Comparison of ENCODE assay signal across 8 mouse cellular contexts in genomic region chr3:88242531-88242930, GRCm38 (mm10). TPM values are rescaled to one million over a fixed set of nuclear protein-coding genes. Genes with fewer than 3 reads are reported as not detected.
DNase-seq lines count a peak whose midpoint lies in the region; ATAC-seq and TF ChIP-seq lines count a peak whose summit lies in the region.

No protein-coding gene starts in this region.

- no peak for TF ChIP-seq POLR2A in bone marrow, adult 2 months (IDR thresholded peaks at IDR 0.05; ENCODE audit: borderline replicate concordance, control insufficient read depth, low read depth, low read length)
- no peak for TF ChIP-seq POLR2A in embryonic fibroblast, embryonic 13.5 days (IDR thresholded peaks at IDR 0.05; ENCODE audit: low read depth, low read length)

- no peaks in the 10 kb centered on the region for H3K36me3 ChIP-seq in G1E (replicated peaks)

- no peak overlapping the region for H3K4me3 ChIP-seq in G1E (ENCODE audit: low read depth, low read length)
- H3K4me3 ChIP-seq in bone marrow, adult 2 months (replicated peaks; ENCODE audit: control insufficient read depth, low read depth, low read length) = no peak overlapping the region
- no peak overlapping the region for H3K4me3 ChIP-seq in embryonic fibroblast, embryonic 13.5 days (ENCODE audit: insufficient read depth, low read length)

- ATAC-seq in G1E (ENCODE audit: extremely low read depth, insufficient number of reproducible peaks, low FRiP score, poor library complexity, severe bottlenecking) = no peak; the same call in 1 of the 2 replicates

- no peaks in the 10 kb centered on the region for H3K9me3 ChIP-seq in G1E (replicated peaks)

- H3K27ac ChIP-seq in bone marrow, adult 2 months (ENCODE audit: control insufficient read depth, insufficient read depth, low read depth, low read length, poor library complexity) = no peak overlapping the region
- H3K27ac ChIP-seq in embryonic fibroblast, embryonic 13.5 days (ENCODE audit: insufficient read depth, low read length) = no peak overlapping the region

- H3K4me1 ChIP-seq in G1E (ENCODE audit: insufficient read depth, low read depth, low read length) = peaks cover 7% of the 10 kb centered on the region
- no peaks in the 10 kb centered on the region for H3K4me1 ChIP-seq in bone marrow, adult 2 months (ENCODE audit: control insufficient read depth, insufficient read depth, low read length)
- H3K4me1 ChIP-seq in embryonic fibroblast, embryonic 13.5 days (ENCODE audit: control insufficient read depth, insufficient read depth, low read length) = no peaks in the 10 kb centered on the region

- peaks cover 63% of the 10 kb centered on the region for H3K27me3 ChIP-seq in G1E (ENCODE audit: insufficient read depth, low read length)

- DNase-seq in G1E (ENCODE audit: low spot score) = peak; percentile 50
- peak; percentile 83 for DNase-seq in heart, postnatal 4 days
- peak; percentile 67 to 88 for DNase-seq in layer of hippocampus, adult 8-10 months (ENCODE audit: low spot score in 2 of 2)
- peak; percentile 81 for DNase-seq in lung, postnatal 14 days
- peak; percentile 86 to 89 for DNase-seq in right cerebral cortex, adult 2 months (ENCODE audit: low spot score in 2 of 2)
- peak; percentile 38 for DNase-seq in yolk sac, embryonic 10.5 days (ENCODE audit: low spot score)

- TF ChIP-seq CTCF in G1E (IDR thresholded peaks at IDR 0.05; ENCODE audit: low read depth, low read length) = peak; percentile 77
- TF ChIP-seq CTCF in bone marrow, adult 2 months (IDR thresholded peaks at IDR 0.05; ENCODE audit: control insufficient read depth, insufficient read depth, low read length) = peak; percentile 93
- TF ChIP-seq CTCF in embryonic fibroblast, embryonic 13.5 days (IDR thresholded peaks at IDR 0.05; ENCODE audit: borderline replicate concordance, insufficient read depth, low read length) = peak; percentile 98

- WGBS in bone marrow, adult 2 months = 1% methylated on average over 13 of the region's 13 CpGs

RNA-seq across cellular contexts. Expression of gene Rhbg, which starts 12.0 kb away (rescaled TPM):
- not detected in 2 replicates for total RNA-seq in G1E (2014; fragmentation: Nextera tagmentation)
- total RNA-seq in G1E (2017) = not detected in 2 replicates
- polyA plus RNA-seq in G1E (2012) = not detected in 2 replicates
- not detected in 2 replicates for polyA plus RNA-seq in bone marrow, adult 2 months (2011; ENCODE audit: insufficient read depth, insufficient read length, low replicate concordance, missing spikeins)
- polyA plus RNA-seq in embryonic fibroblast, embryonic 13.5 days (2011; ENCODE audit: insufficient read length, low read depth, missing spikeins) = not detected in 2 replicates
- not detected for total RNA-seq in heart, postnatal 4 days (2021)
- not detected for total RNA-seq in layer of hippocampus, adult 8-10 months (2022)

RNA-seq across cellular contexts. Expression of gene Gm38392, which starts 44.5 kb away (rescaled TPM):
- total RNA-seq in G1E (2014; fragmentation: Nextera tagmentation) (not detected in 2 replicates), G1E (2017) (not detected in 2 replicates)
- not detected in 2 replicates for polyA plus RNA-seq in G1E (2012)
- not detected in 2 replicates for polyA plus RNA-seq in bone marrow, adult 2 months (2011; ENCODE audit: insufficient read depth, insufficient read length, low replicate concordance, missing spikeins)
- polyA plus RNA-seq in embryonic fibroblast, embryonic 13.5 days (2011; ENCODE audit: insufficient read length, low read depth, missing spikeins) = not detected in 2 replicates
- total RNA-seq in heart, postnatal 4 days (2021) = not detected
- total RNA-seq in layer of hippocampus, adult 8-10 months (2022) = under 1 TPM in 2 of 4 experiments, not detected in 2; 0.45 to 0.54 TPM

RNA-seq across cellular contexts. Expression of gene Tsacc, which starts 54.3 kb away (rescaled TPM):
- total RNA-seq in G1E (2014; fragmentation: Nextera tagmentation) (11.5 and 17.6 TPM in 2 replicates), G1E (2017) (6.3 and 13.9 TPM in 2 replicates)
- 0.74 and 1.1 TPM in 2 replicates for polyA plus RNA-seq in G1E (2012)
- 2.1 and 16.1 TPM in 2 replicates for polyA plus RNA-seq in bone marrow, adult 2 months (2011; ENCODE audit: insufficient read depth, insufficient read length, low replicate concordance, missing spikeins)
- 3.9 and 5.5 TPM in 2 replicates for polyA plus RNA-seq in embryonic fibroblast, embryonic 13.5 days (2011; ENCODE audit: insufficient read length, low read depth, missing spikeins)
- 1 to 10 TPM; 6.1 to 6.2 TPM for total RNA-seq in heart, postnatal 4 days (2021)
- 1 to 10 TPM; 4.0 to 7.0 (median 4.4) TPM for total RNA-seq in layer of hippocampus, adult 8-10 months (2022)

RNA-seq across cellular contexts. Expression of gene Cct3, which starts 54.4 kb away (rescaled TPM):
- total RNA-seq in G1E (2014; fragmentation: Nextera tagmentation) (213 and 234 TPM in 2 replicates), G1E (2017) (292 and 314 TPM in 2 replicates)
- 27.9 and 28.7 TPM in 2 replicates for polyA plus RNA-seq in G1E (2012)
- polyA plus RNA-seq in bone marrow, adult 2 months (2011; ENCODE audit: insufficient read depth, insufficient read length, low replicate concordance, missing spikeins) = 63.5 and 81.0 TPM in 2 replicates
- polyA plus RNA-seq in embryonic fibroblast, embryonic 13.5 days (2011; ENCODE audit: insufficient read length, low read depth, missing spikeins) = 223 and 264 TPM in 2 replicates
- 100 to 1,000 TPM; 257 TPM for total RNA-seq in heart, postnatal 4 days (2021)
- total RNA-seq in layer of hippocampus, adult 8-10 months (2022) = 100 to 1,000 TPM; 172 to 207 (median 187) TPM
